Mouse (Mus musculus) testis, adult 2 months (tissue): ENCODE measurements around the gene Pear1. TPM values are rescaled to one million over a fixed set of nuclear protein-coding genes. Genes with fewer than 3 reads are reported as not detected.
A peak's percentile ranks its signal among the peaks of the same experiment; 100 is the strongest.

Experiments used
- H3K27ac ChIP-seq: fragments of 200-500 bp; 2 replicates; pipeline ENCODE4 v1.5.1; 2012; ENCODE audit warnings: low read depth, low read length; ENCODE audit not compliant: control insufficient read depth, insufficient read depth
- H3K27me3 ChIP-seq: fragments of 200-500 bp; 2 replicates; pipeline ENCODE4 v1.6.1; 2012; ENCODE audit warnings: mild to moderate bottlenecking, low read length, moderate library complexity; ENCODE audit not compliant: control insufficient read depth, insufficient read depth
- H3K36me3 ChIP-seq: fragments of 200-500 bp; 2 replicates; pipeline ENCODE4 v1.6.1; 2012; ENCODE audit warnings: mild to moderate bottlenecking, low read length; ENCODE audit not compliant: control insufficient read depth, insufficient read depth
- H3K4me1 ChIP-seq: fragments of 200-500 bp; 2 replicates; pipeline ENCODE4 v1.6.1; 2012; ENCODE audit warnings: low read length; ENCODE audit not compliant: control insufficient read depth, insufficient read depth
- H3K4me3 ChIP-seq: fragments of 200-500 bp; 2 replicates; pipeline ENCODE4 v1.5.1; 2012; ENCODE audit warnings: low read depth, mild to moderate bottlenecking, low read length, moderate library complexity, mixed read lengths; ENCODE audit not compliant: control insufficient read depth
- CTCF ChIP-seq: fragments of 200-500 bp; IDR thresholded peaks from 2 replicates; pipeline ENCODE4 v1.5.1; 2012; ENCODE audit warnings: low read depth, mild to moderate bottlenecking, inconsistent platforms, low read length, moderate library complexity; ENCODE audit not compliant: control insufficient read depth, insufficient read depth, insufficient replicate concordance
- POLR2A ChIP-seq: fragments of 200-500 bp; IDR thresholded peaks from 2 replicates; pipeline ENCODE4 v1.6.1; 2012; ENCODE audit warnings: low read depth, mild to moderate bottlenecking, inconsistent platforms, low read length, moderate library complexity; ENCODE audit not compliant: control insufficient read depth
- polyA plus RNA-seq: library from polyadenylated mRNA; depleted of rRNA; stranded (reverse); fragments of >200 nt; gene quantifications from 2 replicates; pipeline ENCODE4 v1.2.3, GENCODE M21; 2012

Gene Pear1
- polyA plus RNA-seq, 1 experiment = 4.1 TPM

GRCm38 (mm10) chr3:87764506-87764905, 59.6 kb downstream of the Pear1 start:
- H3K4me1 ChIP-seq = peaks cover 5% of the 10 kb centered on the region
- no peak overlapping the region for H3K27ac ChIP-seq
- no peaks in the 10 kb centered on the region for H3K27me3 ChIP-seq
- no peaks in the 10 kb centered on the region for H3K36me3 ChIP-seq
- no peak overlapping the region for H3K4me3 ChIP-seq
- TF ChIP-seq CTCF (no peak), POLR2A (no peak)

GRCm38 (mm10) chr3:87763683-87764289, 60.3 kb downstream of the Pear1 start:
- Histone ChIP-seq H3K36me3 (no peaks in the 10 kb centered on the region), H3K27me3 (no peaks in the 10 kb centered on the region), H3K27ac (no peak overlapping the region), H3K4me3 (no peak overlapping the region), H3K4me1 (peaks cover 10% of the 10 kb centered on the region)
- TF ChIP-seq POLR2A (no peak), CTCF (0 out of 2 replicates have a peak, but pooled peaks have one; percentile 7)

- H3K27me3 ChIP-seq = no peaks in the 10 kb centered on the region
- no peaks in the 10 kb centered on the region for H3K36me3 ChIP-seq
- no peak overlapping the region for H3K27ac ChIP-seq
- H3K4me1 ChIP-seq = peaks cover 7% of the 10 kb centered on the region
- TF ChIP-seq POLR2A = no peak
- TF ChIP-seq CTCF = no peak
- no peak overlapping the region for H3K4me3 ChIP-seq
Measured at GRCm38 (mm10) chr3:87763202-87763601, 60.9 kb downstream of the Pear1 start.

- no peak overlapping the region for H3K27ac ChIP-seq
- no peak for TF ChIP-seq CTCF
- H3K27me3 ChIP-seq = no peaks in the 10 kb centered on the region
- H3K4me1 ChIP-seq = peaks cover 11% of the 10 kb centered on the region
- H3K4me3 ChIP-seq = no peak overlapping the region
- H3K36me3 ChIP-seq = no peaks in the 10 kb centered on the region
Measured at GRCm38 (mm10) chr3:87761408-87762375, 62.4 kb downstream of the Pear1 start.

- Histone ChIP-seq H3K4me3 (peak overlapping the region; percentile 89), H3K27ac (no peak overlapping the region), H3K4me1 (peaks cover 21% of the 10 kb centered on the region), H3K27me3 (no peaks in the 10 kb centered on the region), H3K36me3 (no peaks in the 10 kb centered on the region)
- TF ChIP-seq POLR2A (no peak), CTCF (no peak)
Measured at GRCm38 (mm10) chr3:87758641-87759040, 65.5 kb downstream of the Pear1 start.

GRCm38 (mm10) chr3:87756488-87756887, 67.6 kb downstream of the Pear1 start:
- H3K4me3 ChIP-seq = peak overlapping the region; percentile 34
- H3K36me3 ChIP-seq = no peaks in the 10 kb centered on the region
- H3K27ac ChIP-seq = no peak overlapping the region
- H3K27me3 ChIP-seq = no peaks in the 10 kb centered on the region
- peaks cover 21% of the 10 kb centered on the region for H3K4me1 ChIP-seq
- TF ChIP-seq CTCF (peak; percentile 4; the same call in 1 of the 2 replicates), POLR2A (no peak)

GRCm38 (mm10) chr3:87755964-87756363, 68.1 kb downstream of the Pear1 start:
- peaks cover 21% of the 10 kb centered on the region for H3K4me1 ChIP-seq
- H3K4me3 ChIP-seq = peak overlapping the region; percentile 24
- no peaks in the 10 kb centered on the region for H3K36me3 ChIP-seq
- TF ChIP-seq CTCF = peak; percentile 88
- TF ChIP-seq POLR2A = no peak
- H3K27me3 ChIP-seq = no peaks in the 10 kb centered on the region
- H3K27ac ChIP-seq = no peak overlapping the region
